Mouse (Mus musculus) lung, postnatal 0 days (tissue): ENCODE measurements at regions not wholly inside any gene's neighbourhood (a gene's known extent, or its start where the extent isn't known, plus 50 kb on each side); places are given as distances from the start of the nearest gene placed in this dataset.

Source experiments
- CTCF ChIP-seq: IDR thresholded peaks from 2 replicates; pipeline ENCODE4 v1.5.1; 2016; ENCODE audit warnings: antibody characterized with exemption, mild to moderate bottlenecking
- EP300 ChIP-seq: IDR thresholded peaks from 2 replicates; pipeline ENCODE4 v1.6.1; 2016; ENCODE audit warnings: antibody characterized with exemption, mild to moderate bottlenecking, control low read depth

DNA sequence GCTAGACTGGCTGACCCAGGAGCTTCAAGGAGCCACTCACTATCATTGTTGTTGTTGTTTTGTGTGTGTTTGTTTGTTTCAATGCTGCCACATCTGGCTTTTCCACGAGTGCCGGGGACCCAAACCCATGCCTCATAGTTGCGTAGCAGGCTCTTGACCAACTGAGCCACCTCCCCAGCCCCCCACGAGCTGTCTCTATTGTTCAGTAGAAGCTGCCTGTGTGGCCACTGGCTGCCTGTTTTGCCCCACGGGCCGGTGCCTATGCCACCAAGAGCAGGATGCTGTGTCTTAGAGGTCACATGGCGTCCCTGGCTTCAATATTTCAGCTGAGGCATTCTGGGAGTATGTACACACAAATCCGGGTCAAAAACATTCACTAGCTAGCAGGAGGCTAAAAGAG lies 75.4 kb upstream of the Maml3 start:
- TF ChIP-seq EP300 (no peak), CTCF (no peak)
